Mouse (Mus musculus): Measurements from ENCODE around the gene Igsf8. TPM values are rescaled to one million over a fixed set of nuclear protein-coding genes. Genes with fewer than 3 reads are reported as not detected.

Igsf8 gene
- polyA plus RNA-seq, 1 experiment from 2014 or later: 46.1 TPM

DNA sequence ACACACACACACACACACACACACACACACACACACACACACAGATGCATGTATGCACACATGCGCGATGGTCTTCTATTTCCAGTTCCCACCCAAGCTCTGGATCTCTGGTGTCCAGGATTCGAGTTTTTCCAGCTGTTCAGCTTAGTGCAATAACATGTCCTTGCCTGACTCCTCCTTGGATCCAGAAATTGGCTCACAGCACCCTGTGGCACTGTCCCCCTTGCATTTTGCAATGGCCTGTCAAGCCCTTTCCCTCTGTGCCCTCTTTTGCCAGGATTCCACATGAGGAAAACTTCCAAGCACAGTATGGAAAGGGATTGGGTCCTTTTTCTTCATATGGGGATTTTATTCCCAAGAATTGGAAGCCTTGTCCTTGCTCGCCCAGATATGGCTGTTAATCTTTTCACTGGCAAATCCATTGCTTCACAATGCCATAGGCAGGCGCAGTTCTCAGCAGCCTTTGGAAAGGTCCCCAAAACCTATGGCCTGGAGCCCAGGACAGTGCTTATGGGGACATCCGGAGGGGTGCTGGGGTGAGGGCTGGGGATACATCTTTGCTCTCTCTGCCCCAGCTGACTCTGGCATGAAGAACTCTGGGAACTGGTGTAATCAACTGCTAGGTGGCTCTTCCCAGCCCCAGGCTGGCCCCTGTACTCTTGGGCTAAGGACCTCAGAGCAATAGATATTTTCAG, 35.5 kb downstream of the Igsf8 start:
- Histone ChIP-seq H3K9me3 (no peaks in the 10 kb centered on the region), H3K9ac (no peak overlapping the region)

DNA sequence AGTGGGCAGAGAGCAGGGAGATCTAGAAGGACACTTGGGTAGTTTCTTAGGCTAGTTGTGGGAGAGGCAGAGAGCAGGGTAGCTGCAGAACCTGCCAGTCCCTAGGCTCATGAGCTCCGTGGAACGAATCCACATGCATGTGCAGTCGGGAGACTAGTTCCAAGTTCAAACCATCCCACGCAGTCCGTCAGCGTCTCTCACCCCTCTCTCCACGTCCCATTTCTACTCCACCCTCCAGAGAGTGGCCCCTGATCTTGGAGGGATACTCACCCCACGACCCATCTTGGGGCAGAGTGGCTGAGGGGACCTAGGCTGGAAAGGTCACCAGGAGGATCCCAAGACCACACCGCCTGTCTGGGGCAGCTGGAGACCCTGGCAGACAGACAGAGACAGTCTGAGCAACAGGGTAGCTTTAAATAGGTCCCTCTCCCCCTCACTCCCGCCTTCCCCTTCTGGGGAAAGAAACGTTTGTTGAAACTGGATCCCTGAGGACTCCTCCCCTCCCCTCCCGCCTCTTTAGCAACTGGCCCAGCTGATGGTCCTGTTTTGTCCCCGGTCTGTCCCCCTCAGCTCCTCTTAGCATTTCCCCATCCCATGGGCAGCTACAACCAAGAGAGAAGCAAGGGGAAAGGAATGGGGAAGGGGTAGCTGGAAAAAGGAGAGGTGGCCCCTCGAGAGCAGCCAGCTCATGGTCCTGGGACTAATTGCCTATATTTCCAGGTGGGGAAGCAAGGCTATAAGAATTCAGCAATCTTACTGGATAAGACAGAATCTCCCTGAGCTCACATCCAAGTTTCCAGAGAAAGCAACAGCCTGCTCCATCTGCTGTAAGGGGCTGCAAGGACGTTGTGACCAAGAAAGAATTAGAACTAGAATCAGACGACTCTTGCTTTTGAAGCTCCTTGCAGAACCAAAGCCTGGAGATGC, 36.4 kb downstream of the Igsf8 start, which contains the start of gene Atp1a2:
Gene Atp1a2 (minus strand): TSS at position 454 of the 927 bp plus-strand sequence.
- no peaks in the 10 kb centered on the region for H3K27me3 ChIP-seq (replicated peaks)
- 9% methylated on average over 16 of the region's 16 CpGs for WGBS
- H3K4me1 ChIP-seq (replicated peaks): peaks cover 17% of the 10 kb centered on the region
- peak within 1 kb of the TSS; percentile 23 for H3K4me3 ChIP-seq (replicated peaks)
- H3K9me3 ChIP-seq: no peaks in the 10 kb centered on the region
- H3K36me3 ChIP-seq: no peaks in the 10 kb centered on the region
- peak within 1 kb of the TSS; percentile 54; the same call in 1 of the 2 replicates for H3K27ac ChIP-seq
- peak within 1 kb of the TSS; percentile 52 for H3K4me2 ChIP-seq (replicated peaks)
- ATAC-seq: peak; percentile 60
- H3K9ac ChIP-seq: no peak within 1 kb of the TSS

More for the DNA sequence above, 35.5 kb downstream of the Igsf8 start:
- Histone ChIP-seq H3K4me3 (replicated peaks) (peak overlapping the region; percentile 23; the same call in 1 of the 2 replicates), H3K27me3 (replicated peaks) (no peaks in the 10 kb centered on the region), H3K27ac (peak overlapping the region; percentile 39; the same call in 1 of the 2 replicates), H3K4me1 (replicated peaks) (peaks cover 17% of the 10 kb centered on the region), H3K36me3 (no peaks in the 10 kb centered on the region), H3K4me2 (replicated peaks) (peak overlapping the region; percentile 52)
- 80% methylated on average over 6 of the region's 6 CpGs for WGBS
- ATAC-seq: no peak

DNA sequence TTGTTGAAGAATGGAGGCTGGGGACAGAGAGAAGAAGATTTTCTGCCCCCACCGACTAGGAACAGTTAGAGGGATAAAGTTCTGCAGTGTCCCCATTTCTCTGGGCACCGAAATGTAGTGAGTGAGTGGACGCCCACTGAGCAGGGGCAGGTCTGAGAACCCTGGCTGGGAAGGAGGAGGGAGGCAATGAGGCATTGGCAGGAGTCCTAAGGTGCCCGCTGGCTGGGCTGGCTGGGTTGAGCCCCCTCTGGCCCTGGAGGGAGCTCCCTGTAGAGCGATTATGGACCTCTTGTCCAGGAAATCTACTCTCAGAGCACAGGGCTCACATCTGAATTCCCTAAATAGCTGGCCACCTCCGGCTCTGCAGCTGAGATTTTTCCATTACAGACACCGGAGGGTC, 38.1 kb downstream of the Igsf8 start:
- Histone ChIP-seq H3K36me3 (no peaks in the 10 kb centered on the region), H3K27me3 (replicated peaks) (no peaks in the 10 kb centered on the region), H3K4me3 (replicated peaks) (no peak overlapping the region), H3K9ac (no peak overlapping the region), H3K9me3 (no peaks in the 10 kb centered on the region), H3K27ac (no peak overlapping the region), H3K4me2 (replicated peaks) (no peak overlapping the region), H3K4me1 (replicated peaks) (peaks cover 18% of the 10 kb centered on the region)
- WGBS: 73% methylated on average over 7 of the region's 7 CpGs
- ATAC-seq: no peak

DNA sequence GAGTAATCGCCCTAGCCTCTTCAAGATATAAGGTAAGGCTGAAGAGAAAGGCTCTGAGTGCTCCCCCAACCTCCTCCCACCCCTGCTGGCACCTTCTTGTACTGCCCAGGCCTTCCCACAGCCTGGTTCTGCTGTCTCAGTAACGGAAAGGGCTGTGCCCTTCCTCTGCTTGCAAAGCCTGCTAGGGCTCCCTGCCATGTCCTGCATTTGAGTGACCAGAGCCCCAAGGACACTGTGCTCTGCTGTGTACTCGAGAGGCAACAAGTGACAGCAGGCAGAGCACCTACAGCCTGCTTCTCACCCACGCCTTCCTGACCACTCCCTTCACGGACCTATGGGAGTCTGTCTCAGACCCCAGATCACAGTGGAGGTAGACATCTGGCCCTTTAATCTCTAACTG, 38.8 kb downstream of the Igsf8 start:
- Histone ChIP-seq H3K4me1 (replicated peaks) (peaks cover 20% of the 10 kb centered on the region), H3K27me3 (replicated peaks) (no peaks in the 10 kb centered on the region), H3K36me3 (no peaks in the 10 kb centered on the region), H3K9me3 (no peaks in the 10 kb centered on the region), H3K9ac (no peak overlapping the region), H3K4me2 (replicated peaks) (no peak overlapping the region), H3K27ac (no peak overlapping the region), H3K4me3 (replicated peaks) (no peak overlapping the region)
- WGBS: 67% methylated on average over 5 of the region's 5 CpGs
- ATAC-seq: no peak

DNA sequence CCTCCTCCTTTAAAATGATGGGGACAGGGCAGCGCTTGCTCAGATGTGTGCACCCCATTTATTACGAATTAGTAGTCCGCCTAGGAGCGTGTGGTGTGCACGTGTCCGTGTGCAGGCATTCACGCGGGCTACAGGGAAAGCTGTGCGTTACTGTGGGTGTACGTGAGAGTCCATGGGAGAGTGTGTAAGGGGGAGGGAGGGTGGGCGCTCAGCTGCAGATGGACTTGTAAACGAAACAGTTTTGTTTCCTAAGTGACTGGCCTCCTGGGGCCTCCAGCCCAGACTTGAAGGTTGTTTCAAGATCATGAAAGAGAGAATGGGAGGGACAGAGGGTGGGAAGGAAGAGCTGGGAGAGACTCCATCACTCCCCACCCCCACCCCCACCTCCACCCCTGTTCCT, 39.7 kb downstream of the Igsf8 start:
- 43% methylated on average over 12 of the region's 12 CpGs for WGBS
- H3K4me1 ChIP-seq (replicated peaks): peaks cover 13% of the 10 kb centered on the region
- H3K9ac ChIP-seq: no peak overlapping the region
- no peak overlapping the region for H3K27ac ChIP-seq
- H3K27me3 ChIP-seq (replicated peaks): no peaks in the 10 kb centered on the region
- no peak overlapping the region for H3K4me2 ChIP-seq (replicated peaks)
- H3K4me3 ChIP-seq (replicated peaks): no peak overlapping the region
- H3K9me3 ChIP-seq: no peaks in the 10 kb centered on the region
- no peaks in the 10 kb centered on the region for H3K36me3 ChIP-seq
- peak; percentile 19; the same call in 1 of the 2 replicates for ATAC-seq

DNA sequence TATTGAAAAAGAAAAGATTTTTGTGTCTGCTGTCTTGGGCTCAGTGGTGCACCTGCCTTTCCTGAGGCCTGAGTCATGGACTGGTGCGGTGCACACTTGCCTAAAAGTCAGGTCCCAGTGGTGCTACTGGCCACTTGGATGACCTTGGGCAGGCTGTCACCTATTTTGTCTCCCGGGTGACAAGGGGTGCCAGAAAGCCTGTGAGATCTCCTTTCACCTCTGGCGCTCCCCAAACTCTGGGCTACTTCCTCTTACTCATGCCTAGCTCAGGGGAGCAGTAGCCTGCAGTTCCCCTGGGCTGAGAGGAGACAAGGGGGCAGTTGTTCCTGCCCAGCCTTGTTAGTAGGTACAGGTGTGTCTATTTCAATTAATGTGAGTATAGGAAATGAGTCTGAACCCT, 40.9 kb downstream of the Igsf8 start:
- no peaks in the 10 kb centered on the region for H3K9me3 ChIP-seq
- ATAC-seq: no peak
- peaks cover 5% of the 10 kb centered on the region; the same call in 1 of the 2 replicates for H3K4me1 ChIP-seq (replicated peaks)
- no peak overlapping the region for H3K27ac ChIP-seq
- WGBS: 68% methylated on average over 3 of the region's 3 CpGs
- H3K9ac ChIP-seq: no peak overlapping the region
- no peaks in the 10 kb centered on the region for H3K27me3 ChIP-seq (replicated peaks)
- no peak overlapping the region for H3K4me2 ChIP-seq (replicated peaks)
- no peak overlapping the region for H3K4me3 ChIP-seq (replicated peaks)
- no peaks in the 10 kb centered on the region for H3K36me3 ChIP-seq

DNA sequence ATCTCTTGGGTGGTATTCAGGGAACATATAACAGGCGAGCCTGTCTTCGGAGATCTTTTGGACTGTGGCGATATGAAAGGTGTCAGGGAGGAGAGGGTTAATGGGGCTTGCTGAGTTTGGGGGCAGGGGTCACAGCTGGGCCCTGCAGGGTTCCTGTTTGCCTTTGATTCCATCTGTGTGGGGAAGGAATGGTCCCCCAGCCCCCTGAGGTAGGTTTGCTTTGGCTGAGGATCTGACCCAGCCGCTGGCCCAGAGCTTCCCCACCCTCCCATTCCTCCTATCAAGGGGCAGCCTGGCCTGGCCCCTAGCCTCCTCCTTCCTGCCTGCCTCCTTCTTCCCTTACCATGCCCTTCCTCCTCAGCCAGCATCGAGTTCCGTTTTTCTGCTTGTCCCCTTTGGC, 41.4 kb downstream of the Igsf8 start:
- H3K4me3 ChIP-seq (replicated peaks): no peak overlapping the region
- no peak overlapping the region for H3K4me2 ChIP-seq (replicated peaks)
- no peak overlapping the region for H3K27ac ChIP-seq

DNA sequence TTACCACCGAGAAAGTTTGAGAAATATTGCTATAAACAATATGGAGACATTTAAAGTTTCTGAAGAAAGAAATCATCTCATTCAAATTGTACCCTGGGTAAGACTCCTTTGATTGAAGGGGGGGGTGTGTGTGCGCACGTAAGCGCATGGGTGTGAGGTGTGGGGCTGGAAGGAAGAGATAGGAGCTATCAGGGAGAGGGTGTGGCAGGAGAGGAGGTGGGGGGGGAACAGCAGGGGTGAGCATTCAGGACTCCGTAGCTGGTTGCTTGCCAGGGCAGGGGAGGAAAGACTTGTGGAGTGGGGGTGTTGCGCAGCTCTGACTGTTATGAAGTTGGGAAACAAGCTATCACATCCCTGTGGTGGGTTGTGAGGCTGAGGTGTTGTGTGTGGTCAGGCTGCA, 43.0 kb downstream of the Igsf8 start:
- ATAC-seq: no peak
- 58% methylated on average over 6 of the region's 6 CpGs for WGBS
- Histone ChIP-seq H3K4me1 (replicated peaks) (peaks cover 9% of the 10 kb centered on the region; the same call in 1 of the 2 replicates), H3K4me2 (replicated peaks) (no peak overlapping the region), H3K9ac (no peak overlapping the region), H3K27me3 (replicated peaks) (no peaks in the 10 kb centered on the region), H3K9me3 (no peaks in the 10 kb centered on the region), H3K27ac (no peak overlapping the region), H3K36me3 (no peaks in the 10 kb centered on the region), H3K4me3 (replicated peaks) (no peak overlapping the region)

More for the DNA sequence above, 41.4 kb downstream of the Igsf8 start:
- Histone ChIP-seq H3K9me3 (no peaks in the 10 kb centered on the region), H3K27me3 (replicated peaks) (no peaks in the 10 kb centered on the region), H3K4me1 (replicated peaks) (peaks cover 3% of the 10 kb centered on the region; the same call in 1 of the 2 replicates), H3K9ac (no peak overlapping the region), H3K36me3 (no peaks in the 10 kb centered on the region)
- ATAC-seq: no peak
- WGBS: 33% methylated on average over 6 of the region's 6 CpGs

DNA sequence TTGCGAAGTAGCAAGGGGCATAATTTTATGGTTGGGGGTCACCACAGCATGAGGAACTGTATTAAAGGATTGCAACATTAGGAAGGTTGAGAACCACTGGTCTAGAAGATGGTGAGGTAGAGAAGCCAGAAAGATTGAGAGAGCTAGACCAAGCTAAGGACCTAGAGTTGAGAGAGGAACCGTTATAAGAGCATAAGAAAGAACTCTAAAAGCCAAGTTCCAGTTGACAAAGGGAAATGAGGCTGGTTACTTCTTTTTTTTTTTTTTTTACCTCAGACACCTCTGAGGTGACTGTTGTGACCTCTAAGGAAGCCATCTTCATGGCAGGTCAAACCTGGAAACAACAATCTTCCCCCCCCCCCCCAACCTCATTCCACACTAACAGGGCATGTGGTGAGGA, 43.7 kb downstream of the Igsf8 start:
- Histone ChIP-seq H3K27ac (no peak overlapping the region), H3K36me3 (no peaks in the 10 kb centered on the region), H3K9ac (no peak overlapping the region), H3K4me3 (replicated peaks) (no peak overlapping the region), H3K4me1 (replicated peaks) (peaks cover 11% of the 10 kb centered on the region; the same call in 1 of the 2 replicates), H3K27me3 (replicated peaks) (no peaks in the 10 kb centered on the region), H3K4me2 (replicated peaks) (no peak overlapping the region), H3K9me3 (no peaks in the 10 kb centered on the region)
- 86% methylated on average over 2 of the region's 2 CpGs for WGBS
- no peak for ATAC-seq

DNA sequence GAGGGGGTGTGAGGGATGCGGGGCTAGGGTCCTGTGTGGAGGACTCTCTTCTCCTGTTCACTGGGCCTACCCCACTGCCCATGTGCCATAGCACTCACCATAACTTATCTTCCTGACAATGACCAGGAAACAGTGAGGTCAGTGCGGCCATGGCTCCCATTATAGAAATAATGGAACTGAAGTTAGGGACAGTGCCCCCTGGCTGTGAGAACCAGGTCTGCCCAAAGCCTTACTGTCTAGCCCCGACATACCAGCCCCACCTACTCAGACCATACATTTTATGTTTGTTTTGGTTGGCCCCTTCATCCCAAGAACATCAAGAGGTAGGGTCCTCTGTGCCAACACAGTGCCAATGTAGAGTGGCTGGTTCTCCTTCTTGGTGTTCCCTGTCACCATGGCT, 44.2 kb downstream of the Igsf8 start:
- H3K27ac ChIP-seq: no peak overlapping the region
- no peak overlapping the region for H3K4me2 ChIP-seq (replicated peaks)
- no peak overlapping the region for H3K4me3 ChIP-seq (replicated peaks)
- H3K9me3 ChIP-seq: no peaks in the 10 kb centered on the region
- WGBS: 73% methylated on average over 3 of the region's 3 CpGs
- H3K9ac ChIP-seq: no peak overlapping the region
- peaks cover 16% of the 10 kb centered on the region; the same call in 1 of the 2 replicates for H3K4me1 ChIP-seq (replicated peaks)
- H3K27me3 ChIP-seq (replicated peaks): no peaks in the 10 kb centered on the region
- H3K36me3 ChIP-seq: no peaks in the 10 kb centered on the region
- no peak for ATAC-seq

DNA sequence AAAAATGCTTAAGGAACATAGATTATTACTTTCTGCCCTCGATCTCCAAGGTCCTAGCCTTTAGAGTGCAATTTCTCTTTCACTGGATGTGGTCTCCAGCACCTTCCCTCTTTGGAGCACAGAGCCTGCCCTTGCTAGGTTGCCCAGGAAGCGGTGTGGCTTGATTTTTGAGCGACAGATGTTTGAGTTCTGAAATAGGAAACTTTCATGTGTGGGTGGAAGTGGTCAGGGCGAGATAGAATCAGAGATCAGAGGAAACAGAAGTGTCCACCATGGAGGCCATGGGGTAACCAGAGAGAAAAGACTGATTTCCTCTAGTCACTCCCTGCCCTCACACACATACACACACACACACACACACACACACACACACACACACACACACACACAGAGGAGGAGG, 44.8 kb downstream of the Igsf8 start:
- no peaks in the 10 kb centered on the region for H3K9me3 ChIP-seq

DNA sequence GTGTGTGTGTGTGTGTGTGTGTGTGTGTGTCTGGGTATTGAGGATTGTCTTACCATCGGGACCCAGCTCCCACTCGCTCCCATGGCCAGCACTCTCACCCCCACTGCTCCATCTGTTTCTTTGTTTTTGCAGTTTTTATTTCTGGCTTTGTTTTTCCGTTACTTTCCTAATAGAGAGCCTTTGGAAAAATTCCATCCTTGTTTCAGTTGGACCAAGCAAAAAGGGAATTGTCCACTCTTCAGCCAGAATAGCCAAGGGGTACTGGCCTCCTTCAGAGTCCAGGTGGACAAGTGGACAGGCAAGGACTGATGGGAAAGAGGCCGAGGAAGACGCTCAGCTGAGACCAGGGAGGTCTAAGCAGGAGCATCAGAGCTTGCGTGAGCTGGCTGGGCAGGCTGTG, 45.4 kb downstream of the Igsf8 start:
- ATAC-seq: no peak
- H3K4me2 ChIP-seq (replicated peaks): no peak overlapping the region
- no peaks in the 10 kb centered on the region for H3K27me3 ChIP-seq (replicated peaks)
- no peaks in the 10 kb centered on the region for H3K9me3 ChIP-seq
- H3K27ac ChIP-seq: no peak overlapping the region
- no peak overlapping the region for H3K9ac ChIP-seq
- WGBS: 86% methylated on average over 6 of the region's 6 CpGs
- H3K4me1 ChIP-seq (replicated peaks): peaks cover 23% of the 10 kb centered on the region
- H3K36me3 ChIP-seq: no peaks in the 10 kb centered on the region
- no peak overlapping the region for H3K4me3 ChIP-seq (replicated peaks)

More for the DNA sequence above, 44.8 kb downstream of the Igsf8 start:
- peaks cover 20% of the 10 kb centered on the region for H3K4me1 ChIP-seq (replicated peaks)
- no peaks in the 10 kb centered on the region for H3K27me3 ChIP-seq (replicated peaks)
- ATAC-seq: no peak
- H3K36me3 ChIP-seq: no peaks in the 10 kb centered on the region
- H3K9ac ChIP-seq: no peak overlapping the region
- WGBS: 80% methylated on average over 4 of the region's 4 CpGs
- H3K27ac ChIP-seq: no peak overlapping the region
- no peak overlapping the region for H3K4me2 ChIP-seq (replicated peaks)
- H3K4me3 ChIP-seq (replicated peaks): no peak overlapping the region

All from intestine, embryonic 15.5 days (tissue).